Mouse (Mus musculus) mouse embryonic stem cell (cell line): ENCODE measurements around the gene Xylt2.

Experiments used
- in situ Hi-C, 2 experiments: fragments of 300-500 bp; cut with MboI; formaldehyde crosslinking; loops; 1 replicate in 1 of 2; 3 replicates in 1 of 2; pipeline ENCODE4 v1.14.3; 2019 to 2020; ENCODE audit warnings: low sequenced_read_pairs in 2 of 2, low pct_unique_long_range_greater_than_20kb in 1 of 2, mixed read lengths in 1 of 2; ENCODE audit not compliant: unreplicated experiment in 1 of 2

The Xylt2 gene

DNA sequence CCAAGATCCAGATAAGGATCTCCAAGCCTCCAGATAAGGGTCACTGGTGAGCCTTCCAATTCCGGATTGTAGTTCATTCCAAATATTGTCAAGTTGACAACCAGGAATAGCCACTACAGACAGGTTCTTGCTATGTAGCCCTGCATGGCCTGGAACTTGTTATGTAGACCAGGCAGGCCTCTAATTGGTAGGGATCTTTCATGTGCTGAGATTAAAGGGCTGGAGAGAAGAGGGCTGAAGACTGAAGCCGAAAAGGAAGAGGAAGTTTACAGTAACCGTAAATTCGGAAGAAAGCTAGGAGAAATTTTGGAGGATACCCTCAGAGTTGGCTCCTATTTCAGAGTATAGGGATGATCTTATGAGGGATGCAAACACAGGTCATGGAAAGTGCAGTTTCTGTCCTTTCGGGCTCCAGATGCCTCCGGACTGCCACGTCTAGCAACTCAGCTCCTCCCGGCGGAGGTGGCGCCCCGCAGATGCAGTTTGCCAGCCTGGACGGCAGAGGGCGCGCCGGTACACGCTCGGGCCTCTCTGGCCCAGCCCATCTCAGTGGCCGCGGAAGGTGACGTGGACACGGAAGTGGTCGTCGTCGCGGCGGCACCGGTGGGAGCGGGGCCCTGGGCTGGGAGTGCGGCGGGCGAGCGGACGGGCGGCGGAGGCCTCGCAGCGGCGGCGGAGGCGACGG lies 48.0 kb downstream of the Xylt2 start, which contains the start of gene Lrrc59:
Gene Lrrc59 (plus strand): TSS at position 569 of the 685 bp plus-strand sequence.
- in situ Hi-C loops: no loop called here

GRCm38 (mm10) chr11:94622162-94622561 lies 55.2 kb downstream of the Xylt2 start:
- in situ Hi-C loops: no loop called here

DNA sequence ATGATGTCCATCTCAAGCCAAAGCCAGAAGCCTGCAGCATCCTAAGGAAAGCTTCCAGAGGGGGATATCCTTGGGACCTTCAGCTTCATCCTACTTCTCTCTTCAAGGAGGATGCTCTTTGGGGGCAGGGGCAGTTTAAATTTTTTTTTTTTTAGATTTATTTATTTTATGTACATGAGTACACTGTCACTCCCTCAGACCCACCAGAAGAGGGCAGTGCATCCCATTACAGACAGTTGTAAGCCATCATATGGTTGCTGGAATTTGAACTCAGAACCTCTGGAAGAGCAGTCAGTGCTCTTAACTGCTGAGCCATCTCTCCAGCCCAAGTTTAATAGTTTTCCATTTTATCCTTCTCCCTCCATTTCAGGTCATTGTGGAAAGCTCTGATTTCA lies 55.9 kb downstream of the Xylt2 start:
- in situ Hi-C loops: no loop called here

GRCm38 (mm10) chr11:94620766-94621457 lies 56.4 kb downstream of the Xylt2 start:
- in situ Hi-C loops: no loop called here

GRCm38 (mm10) chr11:94617646-94618045 lies 59.7 kb downstream of the Xylt2 start:
- in situ Hi-C loops: no loop called here

- in situ Hi-C loops: no loop called here
Measured at GRCm38 (mm10) chr11:94615494-94615893, 61.8 kb downstream of the Xylt2 start.

- in situ Hi-C loops: no loop called here
Measured at GRCm38 (mm10) chr11:94614603-94615002, 62.7 kb downstream of the Xylt2 start.
